Mouse (Mus musculus) neural tube, embryonic 11.5 days (tissue): ENCODE data around the gene Drc1. TPM values are rescaled to one million over a fixed set of nuclear protein-coding genes. Genes with fewer than 3 reads are reported as not detected.

Experiments
- ATAC-seq: fragments of 200-750 bp; cut with Nextera tagmentation; 2 replicates; pipeline ENCODE4 v1.8.0; 2017; ENCODE audit warnings: moderate number of reproducible peaks, mild to moderate bottlenecking, moderate TSS enrichment, moderate library complexity; ENCODE audit not compliant: insufficient read depth, low FRiP score, low TSS enrichment
- DNase-seq: peaks from one replicate; pipeline ENCODE4 v3.0.0-alpha.2; 2015; ENCODE audit warnings: low spot score
- H3K27ac ChIP-seq: fragments of 300-500 bp; sonication (generic); 2 replicates; pipeline ENCODE4 v1.5.1; 2014; ENCODE audit warnings: low read depth, mild to moderate bottlenecking, low read length
- H3K27me3 ChIP-seq: fragments of 300-500 bp; sonication (generic); 2 replicates; pipeline ENCODE4 v1.6.1; 2014; ENCODE audit warnings: mild to moderate bottlenecking, low read length, mixed read lengths; ENCODE audit not compliant: control insufficient read depth, insufficient read depth
- H3K36me3 ChIP-seq: fragments of 300-500 bp; sonication (generic); 2 replicates; pipeline ENCODE4 v1.6.1; 2014; ENCODE audit warnings: mild to moderate bottlenecking, low read length, moderate library complexity, mixed read lengths; ENCODE audit not compliant: control insufficient read depth, insufficient read depth
- H3K4me1 ChIP-seq: fragments of 300-500 bp; sonication (generic); 2 replicates; pipeline ENCODE4 v1.6.1; 2014; ENCODE audit warnings: low read length, mixed read lengths; ENCODE audit not compliant: control insufficient read depth, insufficient read depth
- H3K4me2 ChIP-seq: fragments of 300-500 bp; sonication (generic); 2 replicates; pipeline ENCODE4 v1.6.1; 2014; ENCODE audit warnings: low read depth, mild to moderate bottlenecking, moderate library complexity
- H3K4me3 ChIP-seq: fragments of 300-500 bp; sonication (generic); 2 replicates; pipeline ENCODE4 v1.5.1; 2014; ENCODE audit warnings: low read depth, low read length
- H3K9ac ChIP-seq: fragments of 300-500 bp; sonication (generic); 2 replicates; pipeline ENCODE4 v1.6.1; 2014; ENCODE audit warnings: mild to moderate bottlenecking, low read length
- H3K9me3 ChIP-seq: fragments of 300-500 bp; sonication (generic); 2 replicates; pipeline ENCODE4 v1.6.1; 2016; ENCODE audit warnings: low read length; ENCODE audit not compliant: control insufficient read depth
- WGBS: fragments of 180-500 bp; shearing (Covaris S2); extraction: QIAGEN DNeasy Blood & Tissue Kit; methylation state at CpG from one replicate; pipeline ENCODE4 v1.1.7; 2014; 5-methylcytosine and 5-hydroxymethylcytosine counted together
- polyA plus RNA-seq: library from polyadenylated mRNA; unstranded; fragments of >200 nt; fragmentation: Nextera tagmentation; extraction: Ambion mirVana; gene quantifications from 2 replicates; pipeline ENCODE4 v1.2.1, GENCODE M21; 2014

The Drc1 gene
- polyA plus RNA-seq, 1 experiment from 2014 or later: 0.42 TPM

DNA sequence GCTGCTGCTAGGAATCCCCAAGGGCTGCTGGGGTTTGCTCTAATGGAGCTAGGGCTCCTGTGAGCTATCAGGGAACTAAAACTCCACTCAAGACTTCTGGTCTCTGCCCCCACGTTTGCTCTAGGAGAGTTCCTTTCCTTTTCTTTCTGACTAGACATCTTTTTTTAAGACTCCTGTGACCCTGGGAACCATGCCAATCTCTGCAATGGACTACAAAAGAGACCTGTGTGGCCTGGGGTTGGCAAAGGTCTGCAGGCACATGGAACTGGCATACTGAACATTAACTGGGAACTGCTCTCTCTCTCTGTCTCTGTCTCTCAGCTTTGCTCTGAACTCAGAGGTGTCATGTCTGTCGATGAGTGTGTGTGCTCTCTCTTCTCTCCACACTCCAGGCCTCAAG lies 134.2 kb downstream of the Drc1 start:
- Histone ChIP-seq H3K36me3 (no peaks in the 10 kb centered on the region), H3K27me3 (no peaks in the 10 kb centered on the region), H3K4me2 (no peak overlapping the region), H3K9me3 (no peaks in the 10 kb centered on the region), H3K4me1 (no peaks in the 10 kb centered on the region), H3K9ac (no peak overlapping the region), H3K27ac (no peak overlapping the region), H3K4me3 (no peak overlapping the region)
- 70% methylated on average over 2 of the region's 2 CpGs for WGBS
- no peak for ATAC-seq
- no peak for DNase-seq

DNA sequence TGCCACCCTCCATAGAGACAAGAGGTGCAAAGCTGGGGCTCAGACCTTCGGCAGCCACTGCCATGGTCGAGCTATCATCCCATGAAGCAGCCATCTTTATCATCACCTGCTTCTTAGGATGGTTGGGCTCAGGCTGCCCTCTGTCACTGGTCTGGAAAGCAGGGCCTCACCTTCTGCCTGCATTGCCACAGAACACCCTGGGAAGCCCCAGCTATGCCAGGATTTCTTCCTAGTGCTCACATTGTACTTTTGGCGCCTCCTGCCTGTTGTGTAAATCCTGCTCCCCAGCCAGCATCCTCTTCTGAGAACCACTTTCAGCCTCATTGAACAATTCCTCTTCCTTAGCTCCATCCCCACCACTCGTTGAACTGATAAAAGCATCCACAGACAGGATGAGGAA lies 134.7 kb downstream of the Drc1 start:
- H3K4me3 ChIP-seq: no peak overlapping the region
- 66% methylated on average over 4 of the region's 4 CpGs for WGBS
- H3K9me3 ChIP-seq: no peaks in the 10 kb centered on the region
- H3K36me3 ChIP-seq: no peaks in the 10 kb centered on the region
- H3K9ac ChIP-seq: no peak overlapping the region
- H3K27ac ChIP-seq: no peak overlapping the region
- no peak for DNase-seq
- H3K4me1 ChIP-seq: no peaks in the 10 kb centered on the region
- no peaks in the 10 kb centered on the region for H3K27me3 ChIP-seq
- no peak for ATAC-seq
- H3K4me2 ChIP-seq: no peak overlapping the region

Other genes starting within 250 kb of the Drc1 start
- gene Tyms, start 207.8 kb upstream of the Drc1 start, polyA plus RNA-seq: 247 and 248 TPM in 2 replicates
- gene Garem2, start 176.2 kb upstream of the Drc1 start, polyA plus RNA-seq: 14.4 and 16.5 TPM in 2 replicates
- gene 3110082J24Rik, start 175.3 kb upstream of the Drc1 start, polyA plus RNA-seq: 2.1 and 2.3 TPM in 2 replicates
- 93.0 and 102 TPM in 2 replicates for gene Hadha, start 126.2 kb upstream of the Drc1 start, polyA plus RNA-seq
- gene Hadhb, start 126.1 kb upstream of the Drc1 start, polyA plus RNA-seq: 108 and 112 TPM in 2 replicates
- not detected in 2 replicates for gene Adgrf3, start 75.7 kb upstream of the Drc1 start, polyA plus RNA-seq
- gene Selenoi, start 48.8 kb upstream of the Drc1 start, polyA plus RNA-seq: 28.2 TPM in 2 replicates
- gene Otof, start 180.5 kb downstream of the Drc1 start, polyA plus RNA-seq: 0.04 and 0.18 TPM in 2 replicates
- not detected in 2 replicates for gene 1700001C02Rik, start 184.7 kb downstream of the Drc1 start, polyA plus RNA-seq